Mouse (Mus musculus): ENCODE data around the gene 1700020D05Rik.
A peak's percentile ranks its signal among the peaks of the same experiment; 100 is the strongest.

1700020D05Rik gene

DNA sequence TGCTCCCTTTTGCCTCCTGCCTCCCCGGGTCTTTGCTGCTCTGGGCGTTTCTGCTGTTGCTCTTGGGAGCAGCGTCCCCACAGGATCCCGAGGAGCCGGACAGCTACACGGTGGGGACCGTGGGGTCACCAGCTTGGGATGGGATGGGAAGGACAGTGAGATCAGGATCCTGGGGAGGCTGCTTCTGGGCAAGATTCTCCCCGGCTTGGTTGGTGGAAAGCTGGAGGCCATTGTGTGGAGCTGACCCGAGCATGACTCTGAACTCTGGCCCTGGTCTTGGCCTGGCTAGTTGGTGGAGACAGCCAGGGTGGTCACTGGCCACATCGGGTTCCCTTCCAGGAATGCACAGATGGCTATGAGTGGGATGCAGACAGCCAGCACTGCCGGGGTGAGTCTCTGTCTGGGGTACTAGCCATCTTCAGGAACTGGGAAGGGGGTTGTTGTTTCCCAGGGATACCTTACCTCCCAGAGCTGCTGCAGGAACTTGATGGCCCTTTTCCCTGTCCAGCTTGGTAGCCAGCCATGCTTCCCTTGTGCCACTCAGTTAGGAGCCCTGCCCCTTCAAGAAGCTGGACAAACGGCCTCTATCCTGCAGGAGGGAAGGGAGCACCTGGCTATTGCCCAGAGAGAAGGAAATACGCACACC lies 28.4 kb downstream of the 1700020D05Rik start:
- no peak for DNase-seq (ENCODE audit: low read depth, low spot score)

DNA sequence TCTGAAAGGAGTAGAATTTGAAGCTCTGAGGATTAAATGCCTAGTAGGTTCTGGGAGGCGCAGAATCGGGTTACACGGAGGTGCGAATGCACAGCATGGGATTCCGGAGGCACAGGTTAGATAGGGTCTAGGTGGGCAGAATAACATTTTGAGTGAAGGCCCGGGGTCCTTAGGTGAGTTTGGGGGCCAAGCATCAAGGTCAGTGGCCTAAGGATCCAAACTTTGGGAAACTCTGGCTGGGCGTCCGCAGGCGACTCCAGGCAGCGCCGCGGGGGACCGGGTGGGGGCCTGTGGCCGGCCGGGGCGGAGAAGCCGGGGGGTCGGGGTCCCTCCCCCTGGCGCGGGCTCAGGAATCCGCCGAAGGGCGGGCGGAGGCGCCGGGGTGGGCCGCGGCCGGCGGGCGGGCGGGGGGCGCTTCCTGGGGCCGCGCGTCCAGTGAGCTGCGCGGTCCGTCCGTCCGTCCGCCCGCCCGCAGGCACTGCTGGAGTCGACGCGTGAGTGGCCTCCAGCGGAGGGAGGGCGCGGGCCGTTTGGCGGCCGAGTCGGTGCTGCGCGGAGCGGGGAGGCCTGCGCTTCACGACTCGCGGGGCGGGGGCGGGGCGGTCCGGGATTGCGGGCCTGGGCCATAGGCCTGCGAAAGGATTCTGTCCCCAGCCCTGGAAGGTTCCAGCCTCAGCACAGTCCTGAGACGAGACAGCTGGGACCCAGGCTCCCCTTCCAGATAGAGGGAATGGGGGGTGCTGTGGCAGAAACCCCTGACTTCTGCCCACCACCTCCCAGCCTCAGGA lies 29.1 kb downstream of the 1700020D05Rik start:
- DNase-seq (ENCODE audit: low read depth, low spot score): no peak

DNA sequence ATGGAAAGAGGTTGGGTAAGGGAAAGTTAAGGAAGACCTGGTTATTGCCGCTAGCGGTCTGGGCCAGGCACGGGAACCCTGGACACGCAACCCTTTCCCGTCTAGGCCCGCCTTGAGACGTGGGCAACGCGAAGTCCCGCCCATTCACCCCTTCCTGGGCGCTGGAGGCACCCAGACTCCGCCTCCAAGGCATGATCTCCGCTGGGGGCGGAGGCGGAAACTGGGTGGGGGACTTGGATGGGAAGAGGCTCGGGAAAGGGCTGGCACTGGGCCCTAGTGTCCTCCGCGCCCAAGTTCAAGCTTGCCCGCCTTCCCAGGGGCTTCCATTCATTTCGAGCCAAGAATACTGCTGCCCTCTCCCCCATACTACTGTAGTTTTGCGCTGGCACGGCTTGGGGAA lies 29.9 kb downstream of the 1700020D05Rik start, which contains the start of gene Efemp2:
Efemp2 (plus strand) TSS at position 235 of the 400 bp plus-strand sequence.
- DNase-seq (ENCODE audit: low read depth, low spot score): peak; percentile 64

DNA sequence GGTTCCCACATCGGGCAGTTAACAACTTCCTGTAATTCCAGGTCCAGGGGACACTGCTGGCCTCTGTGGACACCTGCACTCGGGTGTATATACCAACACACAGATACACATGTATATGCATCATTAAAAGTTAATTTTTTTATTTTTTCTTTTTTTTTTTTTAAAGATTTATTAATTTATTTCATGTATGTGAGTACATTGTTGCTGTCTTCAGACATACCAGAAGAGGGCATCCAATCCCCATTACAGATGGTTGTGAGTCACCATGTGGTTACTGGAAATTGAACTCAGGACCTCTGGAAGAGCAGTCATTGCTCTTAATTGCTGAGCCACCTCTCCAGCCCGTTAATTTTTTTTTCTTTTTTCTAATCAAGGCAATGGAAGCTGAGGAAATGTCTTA lies 30.7 kb downstream of the 1700020D05Rik start:
- DNase-seq (ENCODE audit: low read depth, low spot score): no peak

DNA sequence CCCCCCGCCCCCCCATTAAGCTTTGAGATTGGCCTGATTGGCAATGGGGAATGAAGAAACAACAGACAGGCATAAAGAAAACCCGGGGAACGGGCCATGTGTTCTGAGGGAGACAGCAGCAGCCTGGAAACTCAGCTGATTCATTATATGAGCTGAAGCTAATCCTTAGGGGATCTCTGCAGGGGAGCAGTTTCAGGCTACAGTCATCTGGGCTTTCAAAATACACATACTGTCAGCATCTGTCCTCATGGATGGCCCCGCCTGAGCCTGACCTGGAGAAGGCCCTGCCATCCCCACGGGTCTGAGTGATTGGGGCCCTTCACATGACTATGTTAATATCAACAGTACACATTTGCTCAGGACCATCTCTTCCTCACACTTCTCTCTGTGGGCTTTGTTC lies 31.7 kb downstream of the 1700020D05Rik start:
- no peak for DNase-seq (ENCODE audit: low read depth, low spot score)

DNA sequence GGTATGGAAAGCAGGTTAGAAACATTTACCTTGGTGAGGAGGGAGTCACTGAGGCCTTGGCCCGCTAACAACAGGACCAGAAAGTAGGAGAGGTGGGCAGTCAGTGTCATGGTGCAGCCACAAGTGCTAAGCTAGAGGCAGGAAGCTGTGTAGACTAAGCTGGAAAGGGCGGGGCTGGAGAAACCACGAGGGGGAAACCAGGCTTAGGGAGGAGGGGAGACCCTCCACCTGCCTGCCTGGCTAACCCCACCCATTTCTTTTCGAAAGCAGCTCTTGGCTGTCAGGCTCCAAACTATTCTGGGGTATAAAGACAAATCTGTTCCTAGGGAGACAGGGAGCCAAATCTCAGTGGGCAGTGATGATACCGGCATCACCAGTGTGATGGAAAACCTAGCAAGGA lies 35.2 kb downstream of the 1700020D05Rik start, which contains the start of gene Ctsw:
Ctsw (minus strand) TSS at position 134 of the 400 bp plus-strand sequence.
- peak; percentile 69 for DNase-seq (ENCODE audit: low read depth, low spot score)

DNA sequence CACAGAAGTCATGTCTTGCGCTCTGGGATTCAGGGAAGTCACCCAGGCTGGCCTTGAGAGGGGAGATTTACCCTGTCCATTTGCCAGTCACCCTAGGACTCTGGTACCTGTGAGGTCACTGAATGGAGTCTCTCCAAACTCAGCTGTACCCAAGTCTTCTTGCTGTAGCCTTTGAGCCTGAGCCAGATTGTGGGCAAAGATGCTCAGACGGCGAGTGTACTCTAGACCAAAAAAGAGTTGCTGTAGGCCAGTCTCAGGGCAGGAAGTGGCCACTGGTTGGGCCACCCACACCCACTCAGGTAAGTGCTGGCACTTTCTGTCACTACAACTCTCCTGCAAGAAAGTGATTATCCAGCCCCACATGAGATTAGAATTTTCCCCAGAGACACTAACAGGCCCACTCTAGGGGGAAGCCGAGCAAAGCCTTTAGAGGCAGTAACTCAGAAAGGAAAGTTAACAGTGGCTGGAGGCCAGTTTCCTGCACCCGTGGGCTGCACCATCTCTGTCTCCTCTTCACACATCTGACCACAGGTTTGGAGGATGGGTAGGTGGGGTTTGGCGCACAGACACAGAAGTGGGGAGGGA lies 36.6 kb downstream of the 1700020D05Rik start:
- DNase-seq (ENCODE audit: low read depth, low spot score): no peak

DNA sequence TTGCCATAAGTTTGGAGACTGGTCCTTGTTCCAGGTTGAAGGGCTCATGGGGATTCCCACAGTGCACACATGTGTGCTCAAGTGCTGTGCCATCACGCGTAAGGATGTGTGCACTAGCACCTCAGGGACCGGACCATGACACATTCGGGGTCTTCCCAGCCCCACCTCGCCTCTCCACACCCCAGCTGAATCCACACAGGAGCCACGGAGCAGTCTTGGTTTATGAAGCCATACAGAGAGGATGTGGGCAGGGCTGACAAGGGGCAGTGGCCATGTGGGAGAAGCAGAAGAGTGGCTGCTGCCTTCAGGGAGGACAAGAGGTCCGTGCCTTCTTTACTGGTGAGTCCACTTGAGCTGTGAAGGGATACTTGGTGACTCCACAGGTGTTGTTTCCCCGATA lies 38.5 kb downstream of the 1700020D05Rik start:
- no peak for DNase-seq (ENCODE audit: low read depth, low spot score)

DNA sequence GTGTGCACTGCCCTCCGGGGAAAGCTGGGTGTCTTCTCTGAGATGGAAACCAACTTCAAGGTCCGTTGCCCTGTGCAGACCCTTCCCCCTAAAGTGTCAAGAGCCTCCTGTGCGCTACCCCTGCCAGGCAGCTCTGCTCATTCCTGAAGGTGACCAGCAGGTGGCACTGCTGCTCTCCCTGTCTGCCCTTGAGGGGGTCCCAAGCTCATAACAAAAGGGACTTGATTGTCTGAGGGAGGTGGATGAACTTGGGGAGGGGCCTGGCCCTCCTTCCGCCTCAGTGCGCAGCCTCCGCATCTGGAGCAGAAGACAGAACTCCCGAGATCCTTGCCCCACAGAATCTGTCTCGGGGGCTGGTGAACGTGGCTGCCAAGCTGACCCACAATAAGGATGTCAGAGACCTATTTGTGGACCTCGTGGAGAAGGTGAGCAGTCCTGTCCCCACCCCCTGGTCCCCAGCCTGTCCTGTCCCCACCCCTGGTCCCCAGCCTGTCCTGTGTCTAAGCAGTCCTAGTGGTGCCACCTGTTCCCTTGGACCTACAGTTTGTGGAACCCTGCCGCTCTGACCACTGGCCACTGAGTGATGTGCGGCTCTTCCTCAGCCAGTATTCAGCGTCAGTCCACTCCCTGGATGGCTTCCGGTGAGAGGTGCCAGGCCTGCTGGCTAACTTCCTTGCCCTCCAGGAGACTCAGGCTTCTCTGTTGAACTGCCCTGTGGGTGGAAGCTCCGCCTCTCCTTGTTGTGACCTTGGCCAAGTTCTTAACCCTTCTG lies 39.6 kb downstream of the 1700020D05Rik start:
- peak; percentile 55 for DNase-seq (ENCODE audit: low read depth, low spot score)

DNA sequence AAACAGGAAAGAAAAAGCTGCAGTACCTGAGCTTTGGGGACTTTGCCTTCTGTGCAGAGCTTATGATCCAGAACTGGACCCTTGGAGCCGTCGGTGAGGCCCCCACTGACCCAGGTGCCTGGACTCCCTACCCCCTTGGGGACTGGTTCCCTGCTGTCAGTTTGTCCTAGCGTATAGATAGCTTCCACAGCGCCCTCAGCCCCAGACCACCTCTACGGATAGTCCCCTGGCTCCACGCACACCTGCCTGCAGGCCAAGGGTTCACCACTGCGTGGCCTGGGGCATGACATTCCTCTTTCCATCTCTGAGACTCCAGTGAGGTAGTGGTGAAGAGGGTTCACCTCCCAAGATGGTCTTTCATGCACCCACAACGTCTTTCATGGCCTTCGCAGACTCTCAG lies 40.4 kb downstream of the 1700020D05Rik start:
- DNase-seq (ENCODE audit: low read depth, low spot score): no peak

DNA sequence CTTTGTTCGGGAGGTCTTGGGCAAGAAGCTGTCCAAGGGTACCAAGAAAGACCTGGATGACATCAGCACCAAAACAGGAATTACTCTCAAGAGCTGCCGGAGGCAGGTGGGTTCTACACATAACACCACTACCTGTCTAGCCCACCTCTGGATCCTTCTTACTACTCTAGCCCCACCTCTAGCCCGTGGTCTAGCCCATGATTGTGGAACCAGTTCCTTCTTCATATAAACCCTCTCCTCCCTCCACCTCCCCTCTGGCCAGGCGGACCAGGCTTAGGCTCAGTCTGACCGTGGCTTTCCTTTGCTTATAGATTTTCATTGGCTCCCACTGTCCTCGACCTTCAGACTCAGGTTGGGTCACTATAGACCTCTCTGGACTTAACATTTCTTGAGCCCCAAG lies 42.2 kb downstream of the 1700020D05Rik start:
- DNase-seq (ENCODE audit: low read depth, low spot score): no peak

DNA sequence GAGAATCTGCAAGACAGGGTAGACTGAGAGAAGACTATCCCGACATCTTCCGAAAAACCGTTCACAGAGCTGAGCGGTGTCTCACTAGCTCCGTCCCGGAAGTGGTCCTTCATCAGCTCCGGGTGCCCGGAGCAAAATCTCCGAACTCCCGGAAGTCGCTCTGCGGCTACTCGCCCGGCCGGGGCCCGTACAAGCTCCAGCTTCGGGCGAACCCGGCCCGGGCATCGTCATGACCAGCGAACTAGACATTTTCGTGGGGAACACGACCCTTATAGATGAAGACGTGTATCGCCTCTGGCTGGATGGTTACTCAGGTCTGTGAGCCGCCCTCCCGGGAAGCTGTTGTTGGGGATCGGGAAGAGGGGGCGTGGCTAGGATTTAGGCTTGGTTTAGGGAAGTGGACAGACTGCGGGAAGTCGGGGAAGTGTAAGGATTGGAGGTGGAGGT lies 43.1 kb downstream of the 1700020D05Rik start, which contains the start of gene Fibp:
Fibp (plus strand) TSS at position 151 of the 447 bp plus-strand sequence.
- DNase-seq (ENCODE audit: low read depth, low spot score): peak; percentile 89

DNA sequence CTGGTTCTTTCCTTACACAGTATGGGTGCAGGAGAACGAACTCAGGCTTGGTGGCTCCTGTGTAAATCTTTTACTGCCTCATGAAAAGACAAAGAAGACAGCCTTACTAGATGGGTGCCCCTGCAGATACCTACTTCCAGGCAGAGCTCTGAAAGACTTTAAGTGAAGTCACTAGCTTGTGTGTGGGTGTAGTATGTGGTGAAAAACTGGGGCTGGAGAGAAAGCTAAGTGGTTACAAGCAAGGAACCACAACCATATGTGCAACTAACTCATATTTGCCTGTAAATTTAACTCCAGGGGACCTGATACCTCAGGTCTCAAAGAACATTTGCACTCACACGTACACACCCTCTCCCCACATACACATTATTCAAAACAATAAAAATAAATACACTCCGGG lies 43.7 kb downstream of the 1700020D05Rik start:
- DNase-seq (ENCODE audit: low read depth, low spot score): peak; percentile 45

DNA sequence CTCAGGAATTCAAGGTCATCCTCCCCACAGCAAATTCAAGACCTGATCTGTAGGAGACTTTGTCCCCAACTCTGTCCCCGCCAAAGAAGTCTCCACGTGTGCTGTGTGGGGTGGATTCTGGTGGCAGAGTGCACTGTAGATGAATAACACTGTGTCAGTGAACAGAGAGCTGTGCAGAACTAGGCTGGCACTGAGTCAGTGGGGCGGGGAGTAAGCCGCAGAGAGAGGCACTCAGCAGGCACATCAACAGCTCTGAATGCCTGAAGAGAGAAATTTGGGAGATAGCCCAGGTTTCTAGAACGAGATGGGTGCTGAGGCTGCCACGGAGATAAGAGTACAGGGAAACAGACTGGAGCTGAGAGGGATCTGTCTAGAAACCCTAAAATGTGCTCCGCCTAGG lies 44.6 kb downstream of the 1700020D05Rik start:
- DNase-seq (ENCODE audit: low read depth, low spot score): no peak

DNA sequence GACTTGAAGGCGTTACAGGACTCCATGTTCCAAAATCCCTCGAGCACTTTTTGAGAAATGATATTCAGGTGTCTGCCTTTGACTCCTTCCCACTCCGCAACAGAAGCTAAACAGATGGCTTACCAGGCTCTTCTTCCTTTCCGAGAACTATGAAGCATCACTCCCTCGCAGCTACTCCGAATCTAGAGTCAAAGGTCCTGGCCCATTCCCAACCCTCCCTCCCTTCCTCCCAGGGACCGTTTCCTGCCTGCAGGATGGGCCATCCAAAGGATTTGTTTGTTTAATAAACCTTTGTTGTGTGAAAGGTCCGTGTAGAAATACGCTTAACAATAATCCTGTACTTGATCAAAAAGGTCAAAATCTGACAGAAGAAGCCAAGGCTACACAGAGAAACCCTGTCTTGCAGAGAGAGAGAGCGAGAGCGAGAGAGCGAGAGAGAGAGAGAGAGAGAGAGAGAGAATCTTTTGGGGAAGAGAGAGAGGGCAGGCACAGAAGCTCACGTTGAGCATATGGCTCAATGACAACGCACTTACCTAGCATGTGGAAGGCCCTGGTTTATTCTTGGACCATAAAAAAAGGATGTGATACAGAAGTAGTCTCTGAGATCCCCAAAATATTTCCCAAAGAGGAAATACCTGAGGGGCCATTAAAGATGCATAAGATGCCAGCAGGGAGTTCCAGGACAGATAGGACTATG lies 45.7 kb downstream of the 1700020D05Rik start, which contains the start of gene Ccdc85b:
Ccdc85b (minus strand) TSS at position 149 of the 697 bp plus-strand sequence.
- DNase-seq (ENCODE audit: low read depth, low spot score): no peak

DNA sequence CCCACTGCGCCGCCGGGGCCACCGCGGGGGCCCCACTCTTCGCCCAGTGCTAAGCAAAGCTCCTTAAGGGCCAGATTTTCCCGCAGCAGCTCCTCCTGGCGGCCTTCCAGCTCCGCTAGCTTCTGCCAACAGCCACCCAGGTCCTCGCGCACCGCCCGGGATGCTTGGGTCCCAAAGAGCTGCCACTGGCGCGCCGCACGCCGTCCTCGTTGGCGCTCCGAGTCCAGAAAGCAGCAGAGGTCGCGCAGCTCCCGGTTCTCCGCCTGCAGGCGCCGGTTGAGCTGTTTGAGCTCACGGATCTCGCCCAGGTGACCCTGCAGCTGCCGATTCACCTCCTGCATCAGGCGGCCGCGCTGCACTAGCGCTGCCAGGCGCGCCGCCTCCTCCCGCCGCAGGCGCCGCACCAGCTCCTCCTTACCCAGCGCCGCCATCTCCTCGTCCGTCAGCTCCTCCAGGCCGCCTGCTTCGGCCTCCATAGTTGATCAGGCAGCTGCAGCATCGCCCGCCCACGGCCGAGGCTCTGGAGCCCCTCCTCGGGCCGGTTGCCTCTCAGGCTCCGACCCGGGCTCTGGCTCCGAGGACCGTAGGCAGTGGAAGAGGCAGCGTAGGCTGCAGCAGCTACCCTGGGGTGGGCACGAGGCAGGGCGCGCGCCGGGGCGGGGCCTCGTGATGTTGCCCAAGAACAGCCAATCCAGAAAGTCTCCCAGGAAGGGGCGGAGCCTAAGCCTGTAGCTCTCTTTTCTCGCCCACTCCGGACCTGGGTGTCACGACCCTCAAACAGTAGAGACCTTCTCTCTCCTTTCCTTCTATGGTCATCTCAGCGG lies 46.5 kb downstream of the 1700020D05Rik start:
- peak; percentile 94 for DNase-seq (ENCODE audit: low read depth, low spot score)

DNA sequence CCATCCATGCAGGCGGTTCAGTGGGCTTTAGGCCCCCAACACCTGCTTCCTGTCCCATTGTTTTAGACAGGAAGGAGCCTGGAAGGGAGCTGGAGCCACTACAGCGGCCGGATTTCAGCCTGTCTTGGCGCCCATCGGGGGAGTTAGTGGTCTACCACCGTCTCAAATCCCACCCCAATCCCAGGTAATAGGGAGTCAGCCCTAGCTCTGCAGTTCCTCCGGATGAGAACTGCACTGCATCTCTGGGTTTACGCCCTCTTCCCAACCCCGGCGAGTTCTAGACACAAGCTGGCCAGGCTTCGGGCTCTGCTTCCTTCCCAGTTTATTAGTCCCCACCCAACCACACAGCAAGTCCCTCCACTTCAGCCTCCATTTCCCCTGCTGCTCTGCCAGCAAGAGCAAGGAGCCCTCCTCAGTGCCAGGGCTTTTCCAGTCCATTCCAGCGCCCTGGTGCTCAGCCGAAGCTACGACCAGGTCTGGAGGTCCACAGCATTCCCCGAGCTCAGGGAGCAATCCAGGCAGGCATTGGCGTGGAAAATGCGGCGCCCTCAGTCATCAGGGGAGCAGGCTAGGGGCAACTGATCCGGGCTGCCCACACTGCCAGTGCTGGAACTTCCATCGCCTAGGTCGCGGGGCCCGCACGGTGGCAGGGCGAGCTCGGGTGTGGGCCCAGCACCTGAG lies 47.2 kb downstream of the 1700020D05Rik start:
- DNase-seq (ENCODE audit: low read depth, low spot score): no peak

DNA sequence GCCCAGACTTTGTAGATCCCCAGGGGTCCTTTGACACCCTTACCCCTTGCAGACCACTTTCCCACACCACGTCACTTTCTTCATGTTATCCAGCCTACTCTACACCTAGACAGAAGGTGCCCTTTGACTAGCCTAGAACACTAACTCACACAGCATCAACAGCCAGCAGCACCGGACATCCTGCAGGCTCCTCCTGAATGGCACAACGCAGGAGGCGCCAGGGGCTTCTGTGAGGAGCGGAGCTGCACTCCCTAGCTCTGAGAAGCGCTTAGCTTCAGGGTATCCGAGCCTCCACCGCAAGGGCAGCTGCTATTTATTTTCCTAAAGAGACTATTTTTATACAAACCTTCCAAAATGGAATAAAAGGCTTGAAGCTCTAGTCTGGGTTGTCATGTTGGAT lies 48.0 kb downstream of the 1700020D05Rik start:
- no peak for DNase-seq (ENCODE audit: low read depth, low spot score)

DNA sequence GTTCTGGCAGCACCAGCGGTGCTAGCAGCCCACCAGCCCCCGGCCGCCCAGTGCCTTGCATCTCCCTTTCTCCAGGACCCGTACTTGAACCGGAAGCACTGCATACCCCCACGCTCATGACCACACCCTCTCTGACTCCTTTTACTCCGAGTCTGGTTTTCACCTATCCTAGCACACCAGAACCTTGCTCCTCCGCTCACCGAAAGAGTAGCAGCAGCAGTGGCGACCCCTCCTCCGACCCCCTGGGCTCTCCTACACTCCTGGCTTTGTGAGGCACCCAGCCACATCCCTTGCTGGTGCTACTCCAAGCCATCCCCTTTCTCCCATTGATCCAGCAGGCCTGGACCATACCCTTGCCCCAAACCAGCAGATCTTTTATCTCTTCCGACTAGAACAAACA lies 48.5 kb downstream of the 1700020D05Rik start:
- DNase-seq (ENCODE audit: low read depth, low spot score): no peak

All from CD4-positive helper T cell, adult 2 months (primary cell).